Mouse (Mus musculus) MEL-GATA-1-ER (cell line): ENCODE results near the gene Gm20388.

Experiments
- DNase-seq: peaks from one replicate; pipeline ENCODE4 v3.0.0-alpha.2; 2012; ENCODE audit warnings: low read depth; ENCODE audit errors: extremely low read depth

The Gm20388 gene

GRCm38 (mm10) chr8:121251089-121251488 is 1340.4 kb downstream of the Gm20388 start:
- no peak for DNase-seq

- DNase-seq = no peak
These were observed 1345.2 kb downstream of the Gm20388 start for GRCm38 (mm10) chr8:121255727-121256265.

- no peak for DNase-seq
These were observed 1347.6 kb downstream of the Gm20388 start for GRCm38 (mm10) chr8:121258126-121258792.

GRCm38 (mm10) chr8:121262728-121263389 is 1352.2 kb downstream of the Gm20388 start:
- no peak for DNase-seq

- DNase-seq = no peak
These were observed 1352.7 kb downstream of the Gm20388 start for GRCm38 (mm10) chr8:121263390-121263775.

GRCm38 (mm10) chr8:121264260-121264659 is 1353.6 kb downstream of the Gm20388 start:
- no peak for DNase-seq

- DNase-seq = no peak
These were observed 1360.9 kb downstream of the Gm20388 start for GRCm38 (mm10) chr8:121271542-121271941.

GRCm38 (mm10) chr8:121273195-121273594 is 1362.6 kb downstream of the Gm20388 start:
- no peak for DNase-seq

GRCm38 (mm10) chr8:121273620-121274019 is 1363.0 kb downstream of the Gm20388 start:
- no peak for DNase-seq

GRCm38 (mm10) chr8:121280414-121280813 is 1369.8 kb downstream of the Gm20388 start:
- DNase-seq = no peak

- no peak for DNase-seq
These were observed 1378.7 kb downstream of the Gm20388 start for GRCm38 (mm10) chr8:121289346-121289745.

GRCm38 (mm10) chr8:121290547-121290946 is 1379.9 kb downstream of the Gm20388 start:
- DNase-seq = no peak

GRCm38 (mm10) chr8:121293418-121293817 is 1382.8 kb downstream of the Gm20388 start:
- no peak for DNase-seq

GRCm38 (mm10) chr8:121294234-121295108 is 1383.8 kb downstream of the Gm20388 start:
- DNase-seq = no peak

GRCm38 (mm10) chr8:121296082-121296481 is 1385.4 kb downstream of the Gm20388 start:
- no peak for DNase-seq

- DNase-seq = no peak
These were observed 1386.0 kb downstream of the Gm20388 start for GRCm38 (mm10) chr8:121296597-121296996.

- DNase-seq = no peak
These were observed 1386.7 kb downstream of the Gm20388 start for GRCm38 (mm10) chr8:121297299-121297698.

GRCm38 (mm10) chr8:121300066-121300465 is 1389.4 kb downstream of the Gm20388 start:
- DNase-seq = no peak

GRCm38 (mm10) chr8:121300501-121301411 is 1390.1 kb downstream of the Gm20388 start:
- no peak for DNase-seq

GRCm38 (mm10) chr8:121301431-121301830 is 1390.8 kb downstream of the Gm20388 start:
- no peak for DNase-seq
